Mouse (Mus musculus) CH12.LX (cell line): ENCODE measurements at regions not wholly inside any gene's neighbourhood (a gene's known extent, or its start where the extent isn't known, plus 50 kb on each side); places are given as distances from the start of the nearest gene placed in this dataset.

Source experiments
- DNase-seq: peaks from one replicate; pipeline ENCODE4 v3.0.0-alpha.2; 2013; ENCODE audit errors: extremely low read depth
- H3K27ac ChIP-seq: 2 replicates; pipeline ENCODE4 v1.5.1; 2012; ENCODE audit warnings: low read depth, mild to moderate bottlenecking, control low read depth, moderate library complexity; ENCODE audit not compliant: insufficient read depth
- H3K27me3 ChIP-seq: replicated peaks from 2 replicates; pipeline ENCODE3; 2012; ENCODE audit warnings: inconsistent platforms
- H3K36me3 ChIP-seq, 2 experiments: replicated peaks in 1 of 2; 2 replicates each; pipeline versions ENCODE3 to v1.6.1; 2012; ENCODE audit warnings: inconsistent platforms in 1 of 2, low read length in 1 of 2, mild to moderate bottlenecking in 1 of 2, mixed read lengths in 1 of 2, moderate library complexity in 1 of 2; ENCODE audit not compliant: control insufficient read depth in 1 of 2, insufficient read depth in 1 of 2
- H3K4me1 ChIP-seq, 2 experiments: 2 replicates each; pipeline ENCODE4 v1.6.1; 2012; ENCODE audit warnings: inconsistent platforms in 1 of 2, moderate library complexity in 1 of 2; ENCODE audit not compliant: insufficient read depth in 2 of 2, control insufficient read depth in 1 of 2
- H3K4me2 ChIP-seq: 2 replicates; pipeline ENCODE4 v1.6.1; 2012; ENCODE audit warnings: low read depth, mild to moderate bottlenecking, control low read depth; ENCODE audit not compliant: poor library complexity, insufficient read depth, severe bottlenecking
- H3K4me3 ChIP-seq, 3 experiments: fragments of 150-350 bp in 1 of 3; sonication (generic) in 1 of 3; replicated peaks in 1 of 3; 2 replicates each; pipeline versions ENCODE3 to v1.5.1; 2011 to 2012; ENCODE audit warnings: low read depth in 2 of 3, low read length in 2 of 3, mild to moderate bottlenecking in 2 of 3, moderate library complexity in 2 of 3, control low read depth in 1 of 3, improper control_type of control experiment in 1 of 3, inconsistent platforms in 1 of 3, mixed read lengths in 1 of 3; ENCODE audit not compliant: poor library complexity in 1 of 3
- H3K79me2 ChIP-seq: replicated peaks from 2 replicates; pipeline ENCODE4 v1.6.1; 2012; ENCODE audit warnings: mild to moderate bottlenecking, moderate library complexity; ENCODE audit not compliant: control insufficient read depth, poor library complexity, insufficient read depth, severe bottlenecking; ENCODE audit errors: extremely low read depth
- H3K9ac ChIP-seq: 2 replicates; pipeline ENCODE4 v1.6.1; 2012; ENCODE audit warnings: low read depth, mild to moderate bottlenecking, control low read depth, moderate library complexity; ENCODE audit not compliant: insufficient read depth
- H3K9me3 ChIP-seq: replicated peaks from 2 replicates; pipeline ENCODE3; 2012; ENCODE audit warnings: low read length, inconsistent platforms, mixed read lengths
- BHLHE40 ChIP-seq: IDR thresholded peaks from 2 replicates; pipeline ENCODE4 v1.6.1; 2011; ENCODE audit warnings: mild to moderate bottlenecking, low read depth, low read length, improper control_type of control experiment
- CHD1 ChIP-seq: IDR thresholded peaks from 2 replicates; pipeline ENCODE4 v1.6.1; 2012; ENCODE audit warnings: low read depth, low read length, improper control_type of control experiment, inconsistent platforms
- CHD2 ChIP-seq: IDR thresholded peaks from 2 replicates; pipeline ENCODE4 v1.6.1; 2011; ENCODE audit warnings: low read length, improper control_type of control experiment
- EP300 ChIP-seq: IDR thresholded peaks from 2 replicates; pipeline ENCODE4 v1.6.1; 2011; ENCODE audit warnings: low read length, improper control_type of control experiment
- ETS1 ChIP-seq: conservative IDR thresholded peaks from 2 replicates; pipeline ENCODE4 v1.6.1; 2012; ENCODE audit warnings: low read depth, mild to moderate bottlenecking, inconsistent platforms, low read length, improper control_type of control experiment, moderate library complexity
- GABPA ChIP-seq: IDR thresholded peaks from 2 replicates; pipeline ENCODE4 v1.6.1; 2012; ENCODE audit warnings: low read depth, low read length, improper control_type of control experiment, inconsistent platforms; ENCODE audit not compliant: insufficient replicate concordance
- IRF4 ChIP-seq: IDR thresholded peaks from 2 replicates; pipeline ENCODE4 v1.6.1; 2014; ENCODE audit warnings: low read depth, mild to moderate bottlenecking, inconsistent platforms, low read length, improper control_type of control experiment
- JUN ChIP-seq: IDR thresholded peaks from 2 replicates; pipeline ENCODE4 v1.6.1; 2011; ENCODE audit warnings: low read depth, mild to moderate bottlenecking, low read length, improper control_type of control experiment, moderate library complexity; ENCODE audit not compliant: insufficient read depth
- JUND ChIP-seq: conservative IDR thresholded peaks from 2 replicates; pipeline ENCODE4 v1.6.1; 2011; ENCODE audit warnings: low read depth, low read length, improper control_type of control experiment
- MAFK ChIP-seq: IDR thresholded peaks from 2 replicates; pipeline ENCODE4 v1.6.1; 2011; ENCODE audit warnings: low read length, improper control_type of control experiment; ENCODE audit not compliant: insufficient replicate concordance
- MAZ ChIP-seq: IDR thresholded peaks from 2 replicates; pipeline ENCODE4 v1.6.1; 2012; ENCODE audit warnings: low read depth, mild to moderate bottlenecking, inconsistent platforms, low read length, improper control_type of control experiment, moderate library complexity
- MEF2A ChIP-seq: IDR thresholded peaks from 2 replicates; pipeline ENCODE4 v1.6.1; 2014; ENCODE audit warnings: low read depth, mild to moderate bottlenecking, inconsistent platforms, low read length, improper control_type of control experiment, borderline replicate concordance
- MXI1 ChIP-seq: IDR thresholded peaks from 2 replicates; pipeline ENCODE4 v1.6.1; 2011; ENCODE audit warnings: mild to moderate bottlenecking, low read depth, low read length, improper control_type of control experiment
- MYC ChIP-seq: IDR thresholded peaks from 2 replicates; pipeline ENCODE4 v1.6.1; 2011; ENCODE audit warnings: low read depth, mild to moderate bottlenecking, improper control_type of control experiment, low read length
- NELFE ChIP-seq: IDR thresholded peaks from 2 replicates; pipeline ENCODE4 v1.6.1; 2011; ENCODE audit warnings: low read depth, low read length, improper control_type of control experiment
- PAX5 ChIP-seq: IDR thresholded peaks from 2 replicates; pipeline ENCODE4 v1.6.1; 2012; ENCODE audit warnings: low read length, inconsistent platforms, mixed read lengths
- POLR2A ChIP-seq: IDR thresholded peaks from 2 replicates; pipeline ENCODE4 v1.6.1; 2011; ENCODE audit warnings: low read depth, mild to moderate bottlenecking, improper control_type of control experiment, low read length
- POLR2AphosphoS2 ChIP-seq: IDR thresholded peaks from 2 replicates; pipeline ENCODE4 v1.6.1; 2011; ENCODE audit warnings: low read depth, low read length, improper control_type of control experiment
- RAD21 ChIP-seq: IDR thresholded peaks from 2 replicates; pipeline ENCODE4 v1.6.1; 2011; ENCODE audit warnings: low read depth, mild to moderate bottlenecking, low read length, improper control_type of control experiment, moderate library complexity
- RCOR1 ChIP-seq: conservative IDR thresholded peaks from 2 replicates; pipeline ENCODE4 v1.6.1; 2012; ENCODE audit warnings: low read depth, mild to moderate bottlenecking, inconsistent platforms, low read length, improper control_type of control experiment
- SIN3A ChIP-seq: IDR thresholded peaks from 2 replicates; pipeline ENCODE4 v1.6.1; 2012; ENCODE audit warnings: low read length, improper control_type of control experiment, inconsistent platforms
- SMC3 ChIP-seq: IDR thresholded peaks from 2 replicates; pipeline ENCODE4 v1.6.1; 2011; ENCODE audit warnings: low read depth, low read length, improper control_type of control experiment
- TCF12 ChIP-seq: IDR thresholded peaks from 2 replicates; pipeline ENCODE4 v1.6.1; 2014; ENCODE audit warnings: low read depth, mild to moderate bottlenecking, inconsistent platforms, low read length, improper control_type of control experiment
- UBTF ChIP-seq: IDR thresholded peaks from 2 replicates; pipeline ENCODE4 v1.6.1; 2012; ENCODE audit warnings: low read depth, mild to moderate bottlenecking, inconsistent platforms, low read length, improper control_type of control experiment, moderate library complexity
- USF1 ChIP-seq: IDR thresholded peaks from 2 replicates; pipeline ENCODE4 v1.6.1; 2014; ENCODE audit warnings: low read depth, mild to moderate bottlenecking, inconsistent platforms, low read length, improper control_type of control experiment
- USF2 ChIP-seq: conservative IDR thresholded peaks from 2 replicates; pipeline ENCODE4 v1.6.1; 2011; ENCODE audit warnings: low read depth, low read length, improper control_type of control experiment
- ZC3H11A ChIP-seq: IDR thresholded peaks from 2 replicates; pipeline ENCODE4 v1.6.1; 2012; ENCODE audit warnings: low read depth, mild to moderate bottlenecking, inconsistent platforms, low read length, improper control_type of control experiment
- ZMIZ1 ChIP-seq: IDR thresholded peaks from 2 replicates; pipeline ENCODE4 v1.6.1; 2012; ENCODE audit warnings: low read depth, mild to moderate bottlenecking, inconsistent platforms, low read length, improper control_type of control experiment
- ZNF384 ChIP-seq: IDR thresholded peaks from 2 replicates; pipeline ENCODE4 v1.6.1; 2012; ENCODE audit warnings: low read depth, low read length, improper control_type of control experiment, inconsistent platforms
- dilution Hi-C: fragments of 300-500 bp; cut with MboI; formaldehyde crosslinking; loops from 2 replicates; pipeline ENCODE4 v1.14.3; 2020; ENCODE audit warnings: low sequenced_read_pairs; ENCODE audit not compliant: extremely low pct_unique_long_range_greater_than_20kb, extremely low pct_ligation_motif_present
- in situ Hi-C: fragments of 300-500 bp; cut with MboI; formaldehyde crosslinking; loops from 3 replicates; pipeline ENCODE4 v1.14.3; 2019; ENCODE audit warnings: low sequenced_read_pairs, low pct_ligation_motif_present, low pct_unique_long_range_greater_than_20kb, mixed read lengths

GRCm38 (mm10) chr14:31969531-31969930 is 59.3 kb upstream of the Galnt15 start:
- no peak overlapping the region for H3K9ac ChIP-seq
- dilution Hi-C loops (no loop called here), in situ Hi-C loops (no loop called here)
- no peaks in the 10 kb centered on the region for H3K36me3 ChIP-seq
- no peak for DNase-seq
- H3K27ac ChIP-seq: no peak overlapping the region
- no peaks in the 10 kb centered on the region for H3K4me1 ChIP-seq
- H3K9me3 ChIP-seq: no peaks in the 10 kb centered on the region
- TF ChIP-seq SIN3A (no peak), GABPA (no peak), MAZ (no peak), ETS1 (no peak), CHD1 (no peak), USF1 (no peak), MAFK (no peak), MEF2A (no peak), PAX5 (no peak), TCF12 (no peak), JUN (no peak), ZMIZ1 (no peak), SMC3 (no peak), EP300 (no peak), UBTF (no peak), MXI1 (no peak), IRF4 (no peak), JUND (no peak), BHLHE40 (no peak), MYC (no peak)
- TF ChIP-seq, all 38 proteins: peak for 0
- H3K4me2 ChIP-seq: no peak overlapping the region
- no peak overlapping the region for H3K4me3 ChIP-seq
- no peaks in the 10 kb centered on the region for H3K79me2 ChIP-seq
- peaks cover 5% of the 10 kb centered on the region for H3K27me3 ChIP-seq

- H3K27me3 ChIP-seq: peaks cover 2% of the 10 kb centered on the region
- H3K9me3 ChIP-seq: no peaks in the 10 kb centered on the region
- no peaks in the 10 kb centered on the region for H3K79me2 ChIP-seq
- no peak overlapping the region for H3K27ac ChIP-seq
- DNase-seq: no peak
- no peak overlapping the region for H3K4me2 ChIP-seq
- in situ Hi-C loops: no loop called here
- no peaks in the 10 kb centered on the region for H3K4me1 ChIP-seq
- H3K9ac ChIP-seq: no peak overlapping the region
- TF ChIP-seq PAX5 (no peak), POLR2A (no peak), MAZ (no peak), ZC3H11A (no peak), UBTF (no peak), RCOR1 (no peak), IRF4 (no peak), USF2 (no peak), MAFK (no peak), EP300 (no peak), ZNF384 (no peak), RAD21 (no peak), POLR2AphosphoS2 (no peak), TCF12 (no peak), SIN3A (no peak), CHD2 (no peak), NELFE (no peak), SMC3 (no peak), USF1 (no peak)
- no peaks in the 10 kb centered on the region for H3K36me3 ChIP-seq
- no peak overlapping the region for H3K4me3 ChIP-seq
- dilution Hi-C loops: no loop called here
Observed at GRCm38 (mm10) chr14:31970245-31970830, 58.5 kb upstream of the Galnt15 start.
